Mouse (Mus musculus): Measurements from ENCODE around the gene Arhgap45. TPM values are rescaled to one million over a fixed set of nuclear protein-coding genes. Genes with fewer than 3 reads are reported as not detected.
A peak's percentile ranks its signal among the peaks of the same experiment; 100 is the strongest.

The Arhgap45 gene
- polyA plus RNA-seq, 1 experiment from 2014 or later: 0.83 TPM

DNA sequence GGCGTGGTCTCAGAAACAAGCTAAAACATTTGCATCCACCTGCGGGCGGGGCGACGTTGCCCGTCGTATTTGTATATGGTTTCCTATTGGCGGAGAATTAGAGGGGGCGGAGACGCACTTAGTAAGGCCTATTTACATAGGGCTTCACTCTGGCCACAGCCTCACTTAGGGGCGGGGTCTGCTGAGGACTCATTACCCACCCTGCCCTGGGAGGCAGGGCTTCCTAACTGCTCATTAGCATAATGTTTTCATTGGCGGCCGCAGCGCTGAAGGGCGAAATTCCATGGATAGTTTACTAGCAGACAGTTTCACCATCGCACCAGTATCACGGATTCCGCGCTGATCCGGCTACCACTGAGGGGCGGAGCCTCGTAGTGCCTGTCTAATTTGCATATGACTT, 31.6 kb upstream of the Arhgap45 start:
- H3K4me3 ChIP-seq (ENCODE audit: low read depth, low read length): peak overlapping the region; percentile 75
- 0% methylated on average over 22 of the region's 22 CpGs for WGBS
- peak overlapping the region; percentile 94 for H3K27ac ChIP-seq (ENCODE audit: low read depth, low read length)
- H3K9me3 ChIP-seq (ENCODE audit: control insufficient read depth, low read length): no peaks in the 10 kb centered on the region
- H3K9ac ChIP-seq (replicated peaks; ENCODE audit: low read depth, low read length): peak overlapping the region; percentile 74
- peak; percentile 93 for ATAC-seq (ENCODE audit: low read depth)
- H3K4me1 ChIP-seq (ENCODE audit: control insufficient read depth, insufficient read depth, low read length): peaks cover 28% of the 10 kb centered on the region
- H3K4me2 ChIP-seq (ENCODE audit: low read depth, low read length): peak overlapping the region; percentile 98
- H3K27me3 ChIP-seq (ENCODE audit: control insufficient read depth, insufficient read depth, low read length): peaks cover 21% of the 10 kb centered on the region
- no peaks in the 10 kb centered on the region for H3K36me3 ChIP-seq (ENCODE audit: control insufficient read depth, insufficient read depth, low read length)

DNA sequence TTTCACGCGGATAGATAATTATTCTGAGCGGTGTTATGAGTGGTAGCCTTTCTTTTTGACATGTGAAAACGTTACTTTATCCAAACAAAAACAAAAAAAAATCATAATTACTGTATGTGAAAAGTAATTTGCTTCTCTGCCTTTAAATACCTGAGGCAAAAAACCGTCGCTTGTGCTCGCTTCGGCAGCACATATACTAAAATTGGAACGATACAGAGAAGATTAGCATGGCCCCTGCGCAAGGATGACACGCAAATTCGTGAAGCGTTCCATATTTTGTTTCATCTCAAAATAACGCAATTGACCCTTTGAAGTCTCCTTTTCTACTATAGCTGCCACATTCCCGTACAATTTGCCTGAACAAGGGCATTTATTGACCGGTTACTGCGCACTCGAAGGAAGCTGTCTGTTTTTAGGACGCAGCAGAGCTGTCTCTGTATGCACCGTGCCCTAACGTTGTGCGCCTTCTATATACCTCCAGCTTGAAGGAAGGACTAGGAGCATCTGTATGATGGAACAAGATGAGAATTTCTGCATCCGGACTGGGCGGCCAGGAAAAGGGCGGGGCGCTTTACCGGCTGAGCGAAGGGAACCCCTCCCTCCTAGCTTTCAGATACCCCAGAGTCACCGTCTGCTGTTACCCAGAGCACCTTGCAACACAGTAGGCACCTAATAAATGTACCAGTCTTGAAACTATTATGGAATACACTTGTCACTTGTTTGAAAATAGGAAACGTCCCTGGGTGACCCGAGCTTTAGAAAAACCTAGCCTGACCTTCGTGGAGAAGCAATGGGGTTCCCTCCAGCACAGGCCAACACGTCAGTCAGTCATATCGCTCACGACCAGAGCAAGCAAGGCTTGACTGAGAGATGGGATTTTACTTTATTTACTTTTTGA, 30.9 kb upstream of the Arhgap45 start:
- H3K4me3 ChIP-seq (ENCODE audit: low read depth, low read length): peak overlapping the region; percentile 75
- peaks cover 28% of the 10 kb centered on the region for H3K4me1 ChIP-seq (ENCODE audit: control insufficient read depth, insufficient read depth, low read length)
- WGBS: 3% methylated on average over 35 of the region's 35 CpGs
- H3K36me3 ChIP-seq (ENCODE audit: control insufficient read depth, insufficient read depth, low read length): no peaks in the 10 kb centered on the region
- H3K27ac ChIP-seq (ENCODE audit: low read depth, low read length): peak overlapping the region; percentile 94
- peak overlapping the region; percentile 74 for H3K9ac ChIP-seq (replicated peaks; ENCODE audit: low read depth, low read length)
- no peak; the same call in 1 of the 2 replicates for ATAC-seq (ENCODE audit: low read depth)
- H3K27me3 ChIP-seq (ENCODE audit: control insufficient read depth, insufficient read depth, low read length): peaks cover 22% of the 10 kb centered on the region
- H3K4me2 ChIP-seq (ENCODE audit: low read depth, low read length): peak overlapping the region; percentile 98
- no peaks in the 10 kb centered on the region for H3K9me3 ChIP-seq (ENCODE audit: control insufficient read depth, low read length)

DNA sequence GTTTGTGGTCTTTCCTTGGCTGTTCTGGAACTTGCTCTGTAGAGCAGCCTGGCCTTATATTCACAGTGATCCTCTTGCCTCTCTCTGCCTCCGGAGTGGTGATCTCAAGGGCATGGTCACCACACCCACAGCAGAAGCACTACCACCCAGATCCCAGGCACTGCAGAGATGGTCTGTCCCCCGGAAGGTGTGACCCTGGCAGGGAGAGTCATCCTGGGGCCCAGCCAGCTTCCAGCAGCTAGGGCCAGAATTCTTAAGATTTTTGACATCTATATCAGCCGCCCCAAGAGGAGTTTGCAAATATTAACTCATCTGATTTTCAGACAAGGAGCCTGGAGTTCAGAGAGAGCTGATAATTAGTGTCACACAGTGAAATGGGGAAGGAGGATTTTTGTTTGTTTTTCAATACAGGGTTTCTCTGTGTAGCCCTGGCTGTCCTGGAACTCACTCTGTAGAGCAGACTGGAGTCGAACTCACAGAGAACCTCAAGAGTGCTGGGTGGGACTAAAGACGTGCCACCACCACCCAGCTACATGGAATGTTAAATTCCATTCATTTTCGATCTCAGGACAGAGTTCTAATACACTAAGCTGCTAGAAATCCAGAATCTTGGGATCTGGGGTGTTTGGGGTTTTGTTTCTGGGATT, 30.1 kb upstream of the Arhgap45 start:
- 45% methylated on average over 6 of the region's 6 CpGs for WGBS
- Histone ChIP-seq H3K4me1 (ENCODE audit: control insufficient read depth, insufficient read depth, low read length) (peaks cover 27% of the 10 kb centered on the region), H3K4me3 (ENCODE audit: low read depth, low read length) (peak overlapping the region; percentile 75)

DNA sequence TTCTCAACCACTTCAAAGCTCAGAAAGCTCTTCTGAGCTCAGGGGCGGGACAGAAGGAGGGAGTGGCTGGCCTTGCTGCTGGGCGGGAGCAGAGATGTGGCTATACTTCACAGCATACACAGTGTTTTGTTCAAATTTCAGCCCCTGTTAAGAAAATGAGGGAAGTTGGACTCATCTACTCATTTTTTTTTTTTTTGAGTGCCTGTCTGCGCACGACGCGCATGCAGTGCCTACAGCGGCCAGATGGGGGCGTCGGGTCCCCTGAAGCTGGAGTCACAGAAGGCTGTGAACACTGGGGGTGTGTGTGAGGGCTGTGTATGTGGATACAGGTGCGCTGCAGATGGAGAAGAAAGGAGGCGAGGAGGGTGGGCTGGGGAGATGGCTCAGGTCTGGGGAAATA, 29.5 kb upstream of the Arhgap45 start:
- ATAC-seq (ENCODE audit: low read depth): no peak
- no peaks in the 10 kb centered on the region for H3K36me3 ChIP-seq (ENCODE audit: control insufficient read depth, insufficient read depth, low read length)
- no peak overlapping the region; the same call in 1 of the 2 replicates for H3K9ac ChIP-seq (replicated peaks; ENCODE audit: low read depth, low read length)
- H3K4me1 ChIP-seq (ENCODE audit: control insufficient read depth, insufficient read depth, low read length): peaks cover 23% of the 10 kb centered on the region
- 0 out of 2 replicates have a peak, but pooled peaks cover 3% of the 10 kb centered on the region for H3K9me3 ChIP-seq (ENCODE audit: control insufficient read depth, low read length)
- H3K27me3 ChIP-seq (ENCODE audit: control insufficient read depth, insufficient read depth, low read length): peaks cover 25% of the 10 kb centered on the region
- no peak overlapping the region for H3K27ac ChIP-seq (ENCODE audit: low read depth, low read length)
- peak overlapping the region; percentile 3; the same call in 1 of the 2 replicates for H3K4me2 ChIP-seq (ENCODE audit: low read depth, low read length)
- H3K4me3 ChIP-seq (ENCODE audit: low read depth, low read length): no peak overlapping the region
- 5% methylated on average over 11 of the region's 11 CpGs for WGBS

More for the DNA sequence above, 30.1 kb upstream of the Arhgap45 start:
- H3K27me3 ChIP-seq (ENCODE audit: control insufficient read depth, insufficient read depth, low read length): peaks cover 25% of the 10 kb centered on the region
- ATAC-seq (ENCODE audit: low read depth): no peak
- no peaks in the 10 kb centered on the region for H3K9me3 ChIP-seq (ENCODE audit: control insufficient read depth, low read length)
- no peaks in the 10 kb centered on the region for H3K36me3 ChIP-seq (ENCODE audit: control insufficient read depth, insufficient read depth, low read length)
- peak overlapping the region; percentile 98 for H3K4me2 ChIP-seq (ENCODE audit: low read depth, low read length)
- peak overlapping the region; percentile 74 for H3K9ac ChIP-seq (replicated peaks; ENCODE audit: low read depth, low read length)
- H3K27ac ChIP-seq (ENCODE audit: low read depth, low read length): peak overlapping the region; percentile 94

DNA sequence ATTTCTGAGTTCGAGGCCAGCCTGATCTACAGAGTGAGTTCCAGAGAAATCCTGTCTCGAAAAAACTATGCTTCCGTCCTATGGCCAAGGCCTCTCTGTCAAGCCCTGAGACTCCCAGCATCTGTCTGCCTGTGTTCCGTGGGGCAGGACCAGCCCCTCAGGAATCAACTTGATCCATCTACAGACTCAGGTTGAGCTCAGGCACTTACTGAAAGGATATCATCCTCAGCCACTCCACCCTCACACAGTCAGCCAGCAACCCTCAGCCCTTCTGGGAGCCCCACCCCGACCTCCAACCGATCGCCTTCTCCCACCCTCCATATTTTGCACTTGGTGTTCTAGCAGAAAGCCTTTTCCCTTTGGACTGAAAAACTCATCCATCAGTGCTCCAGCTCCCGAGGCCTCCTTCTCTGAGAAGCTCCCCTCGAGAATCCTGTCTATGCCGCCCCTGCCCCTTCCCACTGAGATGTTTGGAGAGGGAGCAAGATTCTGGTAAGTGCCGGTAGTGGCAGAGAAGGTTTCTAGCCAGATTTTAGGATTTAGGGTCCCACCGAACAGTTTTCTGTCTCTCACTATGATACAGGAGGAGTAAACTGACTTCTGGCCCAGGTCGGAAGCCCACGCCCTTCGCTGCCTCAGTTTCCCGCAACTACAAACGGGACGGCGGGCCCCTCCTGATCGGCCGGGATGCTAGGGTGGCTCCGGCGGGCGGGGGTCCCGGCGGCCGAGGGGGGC, 28.5 kb upstream of the Arhgap45 start:
- Histone ChIP-seq H3K27ac (ENCODE audit: low read depth, low read length) (no peak overlapping the region), H3K9me3 (ENCODE audit: control insufficient read depth, low read length) (0 out of 2 replicates have a peak, but pooled peaks cover 3% of the 10 kb centered on the region), H3K4me2 (ENCODE audit: low read depth, low read length) (peak overlapping the region; percentile 45), H3K36me3 (ENCODE audit: control insufficient read depth, insufficient read depth, low read length) (no peaks in the 10 kb centered on the region), H3K9ac (replicated peaks; ENCODE audit: low read depth, low read length) (peak overlapping the region; percentile 48), H3K4me1 (ENCODE audit: control insufficient read depth, insufficient read depth, low read length) (peaks cover 16% of the 10 kb centered on the region), H3K4me3 (ENCODE audit: low read depth, low read length) (peak overlapping the region; percentile 38), H3K27me3 (ENCODE audit: control insufficient read depth, insufficient read depth, low read length) (peaks cover 25% of the 10 kb centered on the region)
- ATAC-seq (ENCODE audit: low read depth): no peak
- WGBS: 12% methylated on average over 27 of the region's 27 CpGs

DNA sequence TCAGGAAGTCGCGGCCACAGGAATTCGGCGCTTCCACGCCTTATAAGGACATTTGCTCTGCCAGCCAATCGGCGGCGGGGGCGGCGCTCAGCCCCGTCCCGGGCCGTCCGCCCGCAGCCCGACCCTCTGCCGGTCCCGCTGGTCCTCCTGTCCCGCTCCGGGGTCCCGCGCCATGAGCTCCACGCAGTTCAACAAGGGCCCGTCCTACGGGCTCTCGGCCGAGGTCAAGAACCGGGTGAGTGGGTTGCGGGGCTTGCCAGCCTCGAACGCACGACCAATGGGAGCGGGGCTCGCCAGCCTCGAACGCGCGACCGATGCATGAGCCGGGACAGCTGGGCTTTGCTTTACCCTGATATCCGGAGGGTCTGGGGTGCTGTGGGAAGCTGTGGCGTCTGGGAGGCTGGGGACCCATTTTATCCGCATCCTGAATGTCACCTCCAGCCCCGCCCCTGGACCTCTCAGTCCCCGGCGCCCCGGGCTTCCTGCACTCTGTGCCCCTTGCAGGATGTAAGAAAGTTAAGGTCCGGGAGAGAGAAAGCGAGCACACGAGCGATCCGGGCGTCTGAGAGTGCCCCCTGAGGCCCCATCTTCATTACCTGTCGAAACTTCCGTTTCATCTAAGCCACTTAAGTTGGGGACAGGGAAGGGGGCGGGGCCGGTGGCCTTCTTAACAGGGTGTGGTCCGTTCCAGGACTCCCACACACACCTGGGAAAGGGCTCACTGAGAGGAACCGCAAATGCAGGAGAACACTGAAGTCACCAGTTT, 27.8 kb upstream of the Arhgap45 start, which contains the start of gene Cnn2:
Gene Cnn2, plus strand, starts transcription at position 79 of the 766 bp plus-strand sequence.
- no peak for ATAC-seq (ENCODE audit: low read depth)
- Histone ChIP-seq H3K9me3 (ENCODE audit: control insufficient read depth, low read length) (0 out of 2 replicates have a peak, but pooled peaks cover 3% of the 10 kb centered on the region), H3K27ac (ENCODE audit: low read depth, low read length) (no peak within 1 kb of the TSS), H3K4me3 (ENCODE audit: low read depth, low read length) (peak within 1 kb of the TSS; percentile 38), H3K36me3 (ENCODE audit: control insufficient read depth, insufficient read depth, low read length) (no peaks in the 10 kb centered on the region), H3K9ac (replicated peaks; ENCODE audit: low read depth, low read length) (peak within 1 kb of the TSS; percentile 48), H3K4me1 (ENCODE audit: control insufficient read depth, insufficient read depth, low read length) (peaks cover 9% of the 10 kb centered on the region), H3K27me3 (ENCODE audit: control insufficient read depth, insufficient read depth, low read length) (peaks cover 25% of the 10 kb centered on the region), H3K4me2 (ENCODE audit: low read depth, low read length) (peak within 1 kb of the TSS; percentile 45)
- 1% methylated on average over 58 of the region's 59 CpGs for WGBS

DNA sequence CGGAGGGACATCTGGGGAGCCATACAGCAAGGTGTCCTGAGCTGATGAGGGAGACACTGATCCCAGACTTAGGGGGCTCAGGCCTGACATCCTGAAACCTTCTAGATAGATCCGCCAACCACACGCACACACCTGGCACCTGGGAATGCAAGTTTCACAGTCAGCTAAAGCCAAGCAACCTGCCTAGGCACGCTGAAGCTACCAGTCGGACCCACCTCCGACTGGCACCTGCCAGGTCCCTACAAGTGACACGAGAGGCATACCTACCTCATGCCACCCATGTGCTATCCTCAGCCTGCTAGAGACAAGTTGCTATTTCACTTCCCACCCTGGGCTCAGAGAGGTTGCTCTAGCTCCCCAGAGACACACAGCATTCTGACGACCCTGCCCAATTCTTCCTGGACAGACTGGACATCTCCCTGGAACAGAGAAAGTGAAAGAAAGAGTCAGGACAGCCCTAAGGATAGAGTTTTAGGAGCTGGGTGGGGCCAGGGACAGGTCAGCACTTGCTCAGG, 27.1 kb upstream of the Arhgap45 start:
- no peak overlapping the region for H3K27ac ChIP-seq (ENCODE audit: low read depth, low read length)
- peak overlapping the region; percentile 38 for H3K4me3 ChIP-seq (ENCODE audit: low read depth, low read length)
- no peak for ATAC-seq (ENCODE audit: low read depth)
- peaks cover 9% of the 10 kb centered on the region for H3K4me1 ChIP-seq (ENCODE audit: control insufficient read depth, insufficient read depth, low read length)
- 0 out of 2 replicates have a peak, but pooled peaks cover 3% of the 10 kb centered on the region for H3K9me3 ChIP-seq (ENCODE audit: control insufficient read depth, low read length)
- H3K27me3 ChIP-seq (ENCODE audit: control insufficient read depth, insufficient read depth, low read length): peaks cover 25% of the 10 kb centered on the region
- H3K4me2 ChIP-seq (ENCODE audit: low read depth, low read length): peak overlapping the region; percentile 45
- no peak overlapping the region for H3K9ac ChIP-seq (replicated peaks; ENCODE audit: low read depth, low read length)
- H3K36me3 ChIP-seq (ENCODE audit: control insufficient read depth, insufficient read depth, low read length): no peaks in the 10 kb centered on the region
- WGBS: 31% methylated on average over 8 of the region's 8 CpGs

DNA sequence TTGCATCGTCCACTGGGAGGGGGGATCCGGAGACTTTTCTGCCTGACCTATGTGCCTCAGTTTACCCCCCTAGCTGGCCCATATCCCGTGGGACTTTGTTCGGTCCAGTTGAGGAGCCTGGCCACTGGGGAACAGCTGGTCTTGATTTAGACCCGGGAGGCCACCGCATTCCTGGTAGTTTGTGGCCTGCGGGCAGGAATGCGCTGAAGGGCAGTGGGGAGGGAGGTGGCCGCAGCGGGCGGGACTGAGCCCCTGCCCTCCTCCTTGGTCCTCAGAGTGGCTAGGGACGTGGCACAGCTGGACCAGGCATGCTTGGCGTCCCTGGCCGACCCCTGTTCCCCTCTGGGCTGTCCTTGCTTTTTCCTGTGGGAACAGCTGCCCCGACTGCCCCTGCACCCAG, 26.6 kb upstream of the Arhgap45 start:
- Histone ChIP-seq H3K9me3 (ENCODE audit: control insufficient read depth, low read length) (0 out of 2 replicates have a peak, but pooled peaks cover 3% of the 10 kb centered on the region), H3K36me3 (ENCODE audit: control insufficient read depth, insufficient read depth, low read length) (no peaks in the 10 kb centered on the region), H3K27ac (ENCODE audit: low read depth, low read length) (no peak overlapping the region), H3K4me1 (ENCODE audit: control insufficient read depth, insufficient read depth, low read length) (peaks cover 9% of the 10 kb centered on the region), H3K9ac (replicated peaks; ENCODE audit: low read depth, low read length) (no peak overlapping the region), H3K27me3 (ENCODE audit: control insufficient read depth, insufficient read depth, low read length) (peaks cover 25% of the 10 kb centered on the region), H3K4me2 (ENCODE audit: low read depth, low read length) (peak overlapping the region; percentile 45; the same call in 1 of the 2 replicates), H3K4me3 (ENCODE audit: low read depth, low read length) (peak overlapping the region; percentile 38; the same call in 1 of the 2 replicates)
- no peak for ATAC-seq (ENCODE audit: low read depth)
- WGBS: 21% methylated on average over 15 of the region's 15 CpGs
